Mouse (Mus musculus): ENCODE data around the gene Mdfic.

Gene Mdfic

GRCm38 (mm10) chr6:15793602-15794345 is 73.3 kb downstream of the Mdfic start:
- no peak for DNase-seq (ENCODE audit: low spot score)

- DNase-seq (ENCODE audit: low spot score): no peak
These were observed 74.3 kb downstream of the Mdfic start for GRCm38 (mm10) chr6:15794801-15795200.

- DNase-seq (ENCODE audit: low spot score): no peak
These were observed 86.9 kb downstream of the Mdfic start for GRCm38 (mm10) chr6:15807382-15807781.

- no peak for DNase-seq (ENCODE audit: low spot score)
These were observed 104.8 kb downstream of the Mdfic start for GRCm38 (mm10) chr6:15825236-15825635.

- peak; percentile 33 for DNase-seq (ENCODE audit: low spot score)
These were observed 109.4 kb downstream of the Mdfic start for GRCm38 (mm10) chr6:15829812-15830211.

- DNase-seq (ENCODE audit: low spot score): no peak
These were observed 110.2 kb downstream of the Mdfic start for GRCm38 (mm10) chr6:15830651-15831050.

GRCm38 (mm10) chr6:15837695-15838094 is 117.2 kb downstream of the Mdfic start:
- DNase-seq (ENCODE audit: low spot score): no peak

- no peak for DNase-seq (ENCODE audit: low spot score)
These were observed 119.4 kb downstream of the Mdfic start for GRCm38 (mm10) chr6:15839831-15840230.

- no peak for DNase-seq (ENCODE audit: low spot score)
These were observed 120.0 kb downstream of the Mdfic start for GRCm38 (mm10) chr6:15840429-15840828.

GRCm38 (mm10) chr6:15841476-15842209 is 121.2 kb downstream of the Mdfic start:
- DNase-seq (ENCODE audit: low spot score): peak; percentile 44

GRCm38 (mm10) chr6:15843295-15843694 is 122.8 kb downstream of the Mdfic start:
- no peak for DNase-seq (ENCODE audit: low spot score)

- no peak for DNase-seq (ENCODE audit: low spot score)
These were observed 125.4 kb downstream of the Mdfic start for GRCm38 (mm10) chr6:15845711-15846342.

Measured in embryo, embryonic 10 days (tissue).